Comparison of ENCODE assay signal across 12 mouse cellular contexts in the genomic region with DNA sequence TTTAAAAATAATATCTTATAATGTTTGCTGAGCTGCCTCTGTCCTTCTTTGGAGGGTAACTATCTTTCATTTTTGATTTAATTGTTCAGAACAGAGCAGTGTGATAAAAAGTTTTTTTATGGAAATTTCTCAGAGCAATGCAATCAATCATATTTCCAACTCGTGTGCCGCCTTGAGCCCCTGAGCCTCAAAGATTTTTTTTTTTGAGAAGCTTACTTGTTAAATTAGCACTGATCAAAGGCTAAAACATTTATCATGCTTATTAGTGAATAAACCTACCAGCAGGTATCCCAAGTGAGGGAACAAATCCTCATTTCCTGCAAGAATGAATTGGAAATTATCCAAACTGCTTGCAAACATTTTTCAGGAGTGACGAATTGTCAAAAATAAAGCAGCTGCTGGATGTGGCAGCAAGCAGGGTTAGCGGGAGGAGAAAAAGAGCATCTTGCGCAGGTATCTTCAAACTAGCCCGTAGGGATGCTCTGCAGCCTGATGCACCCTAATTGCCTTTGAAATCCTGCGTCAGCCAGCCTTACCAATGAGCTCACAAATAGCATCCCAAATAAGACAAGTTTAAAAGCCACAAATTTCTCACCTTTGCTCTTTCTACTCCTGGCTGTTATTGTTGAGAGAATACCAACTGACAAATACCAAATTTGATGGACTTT.
"Had no signal": no experiment of that assay in that cellular context is flagged by ENCODE, and none has a peak within 500 bp of the region (broad histone marks: within the 10 kb centered on the region; RNA-seq: fewer than 3 reads in every experiment).

No protein-coding gene starts in this region.

- DNase-seq: kidney, postnatal 14 days; left cerebral cortex, postnatal 4 days; lung, adult 18-20 months; lung, postnatal 36 days; right cerebral cortex, postnatal 14 days; thymus, adult 2 months; thymus, postnatal 25 days had no signal

- H3K4me3 ChIP-seq: kidney, embryonic 15.5 days; limb, embryonic 13.5 days; neural tube, embryonic 13.5 days; stomach, embryonic 15.5 days had no signal

- H3K9ac ChIP-seq: kidney, embryonic 15.5 days; limb, embryonic 13.5 days; liver, embryonic 14.5 days; neural tube, embryonic 13.5 days; stomach, embryonic 15.5 days had no signal

- H3K36me3 ChIP-seq: kidney, embryonic 15.5 days; limb, embryonic 13.5 days; neural tube, embryonic 13.5 days; stomach, embryonic 15.5 days had no signal

- H3K27ac ChIP-seq: kidney, embryonic 15.5 days; limb, embryonic 13.5 days; liver, embryonic 14.5 days; neural tube, embryonic 13.5 days; stomach, embryonic 15.5 days had no signal

- H3K4me1 ChIP-seq: kidney, embryonic 15.5 days; limb, embryonic 13.5 days; neural tube, embryonic 13.5 days; stomach, embryonic 15.5 days had no signal

- H3K4me2 ChIP-seq: kidney, embryonic 15.5 days; limb, embryonic 13.5 days; neural tube, embryonic 13.5 days; stomach, embryonic 15.5 days had no signal

- H3K27me3 ChIP-seq: kidney, embryonic 15.5 days; limb, embryonic 13.5 days; neural tube, embryonic 13.5 days; stomach, embryonic 15.5 days had no signal

- H3K9me3 ChIP-seq: kidney, embryonic 15.5 days; limb, embryonic 13.5 days; neural tube, embryonic 13.5 days; stomach, embryonic 15.5 days had no signal
